Mouse (Mus musculus): Measurements from ENCODE around the gene Slc2a13. TPM values are rescaled to one million over a fixed set of nuclear protein-coding genes. Genes with fewer than 3 reads are reported as not detected.

Gene Slc2a13
- polyA plus RNA-seq, 1 experiment from 2014 or later = 0.75 TPM

DNA sequence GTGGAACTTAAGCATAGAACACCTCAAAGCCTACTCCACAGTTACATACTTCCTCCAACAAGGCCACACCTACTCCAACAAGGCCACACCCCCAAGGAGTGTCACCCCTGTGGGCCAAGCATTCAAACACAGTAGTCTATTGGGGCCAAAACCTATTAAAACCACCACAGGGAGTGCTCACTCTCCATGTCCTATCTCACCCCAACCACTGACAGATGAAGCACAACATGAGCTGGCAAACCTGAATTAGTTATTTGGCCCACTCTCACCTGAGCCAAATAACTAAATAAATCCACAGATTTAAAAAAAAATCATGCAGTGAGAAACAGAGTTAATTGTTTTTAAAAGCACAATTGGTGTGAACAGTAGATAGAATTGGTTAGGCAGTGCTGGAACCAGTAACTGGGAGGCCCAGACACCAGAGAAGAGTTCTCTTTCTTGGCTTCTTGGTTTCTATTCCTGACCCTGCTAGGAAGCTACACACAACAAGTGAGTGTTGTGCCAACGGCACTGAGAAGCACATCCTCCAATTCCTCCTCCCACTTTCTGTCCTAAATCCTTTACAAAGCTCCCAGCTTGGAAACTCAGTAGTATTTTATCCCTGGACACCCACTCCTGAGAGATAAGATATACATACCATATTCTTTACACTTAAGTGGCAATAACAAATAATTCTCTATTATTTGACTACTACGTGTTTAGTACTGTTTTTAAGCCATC is 99.2 kb downstream of the Slc2a13 start:
- 81% methylated on average over 2 of the region's 2 CpGs for WGBS

DNA sequence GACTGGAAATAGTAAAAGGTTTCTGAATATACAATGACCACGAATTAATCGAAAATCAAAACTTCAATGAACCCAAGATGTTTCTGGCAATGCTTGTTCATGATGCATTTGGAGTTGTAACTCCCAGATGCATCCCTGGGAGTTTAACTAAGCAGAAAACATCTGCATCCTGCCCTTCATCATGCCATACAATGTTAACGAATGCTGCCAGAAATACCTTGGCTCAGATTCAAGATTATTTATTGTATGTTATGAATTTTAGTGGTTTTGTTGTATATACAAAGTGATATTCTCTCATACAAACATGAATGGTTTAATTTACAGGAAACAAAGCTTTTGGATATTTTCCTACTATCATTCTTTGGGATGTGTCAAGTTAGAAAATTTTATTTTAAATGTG is 107.7 kb downstream of the Slc2a13 start:
- WGBS = 66% methylated on average over 3 of the region's 3 CpGs
- no peaks in the 10 kb centered on the region for H3K9me3 ChIP-seq (ENCODE audit: control insufficient read depth, low read length)
- H3K4me2 ChIP-seq (ENCODE audit: low read depth, low read length) = no peak overlapping the region
- no peaks in the 10 kb centered on the region for H3K27me3 ChIP-seq (replicated peaks; ENCODE audit: control insufficient read depth, insufficient read depth, low read length)
- no peaks in the 10 kb centered on the region for H3K4me1 ChIP-seq (ENCODE audit: control insufficient read depth, insufficient read depth, low read length)
- no peak overlapping the region for H3K27ac ChIP-seq (ENCODE audit: low read length)
- H3K4me3 ChIP-seq (ENCODE audit: low read length) = no peak overlapping the region
- no peaks in the 10 kb centered on the region for H3K36me3 ChIP-seq (ENCODE audit: control insufficient read depth, insufficient read depth, low read length)
- no peak for ATAC-seq
- no peak overlapping the region for H3K9ac ChIP-seq (ENCODE audit: low read depth, low read length)

More for the DNA sequence above, 99.2 kb downstream of the Slc2a13 start:
- Histone ChIP-seq H3K4me1 (ENCODE audit: control insufficient read depth, insufficient read depth, low read length) (no peaks in the 10 kb centered on the region), H3K27me3 (replicated peaks; ENCODE audit: control insufficient read depth, insufficient read depth, low read length) (no peaks in the 10 kb centered on the region), H3K9ac (ENCODE audit: low read depth, low read length) (no peak overlapping the region), H3K27ac (ENCODE audit: low read length) (no peak overlapping the region), H3K4me2 (ENCODE audit: low read depth, low read length) (no peak overlapping the region), H3K36me3 (ENCODE audit: control insufficient read depth, insufficient read depth, low read length) (no peaks in the 10 kb centered on the region), H3K4me3 (ENCODE audit: low read length) (no peak overlapping the region), H3K9me3 (ENCODE audit: control insufficient read depth, low read length) (peaks cover 4% of the 10 kb centered on the region; the same call in 1 of the 2 replicates)
- ATAC-seq = no peak

DNA sequence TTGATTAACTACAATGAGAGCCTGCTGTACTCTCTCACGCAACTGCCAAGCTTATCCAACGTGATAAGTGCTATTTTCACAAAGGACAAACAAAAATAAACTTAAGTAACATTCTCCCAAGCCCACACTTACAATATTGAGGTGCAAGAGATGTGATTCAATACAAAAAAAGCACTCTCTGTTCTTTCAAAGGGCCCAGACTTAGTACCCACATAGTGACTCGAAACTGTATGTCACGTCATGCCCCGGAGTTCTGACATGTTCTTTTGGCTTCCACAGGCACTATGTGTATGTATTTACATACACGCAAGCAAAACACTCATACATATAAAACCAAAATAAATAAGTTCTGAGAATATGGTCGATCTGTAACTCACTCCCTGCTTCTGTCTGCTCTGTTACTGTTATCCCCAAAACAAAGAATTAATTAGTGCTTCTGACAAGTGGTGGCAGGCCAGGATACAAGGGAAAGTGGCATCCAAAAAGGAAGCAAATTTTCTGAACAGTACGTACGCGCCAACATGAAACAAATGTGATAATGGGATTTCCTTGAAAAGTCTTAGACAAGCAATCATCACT is 109.1 kb downstream of the Slc2a13 start:
- no peaks in the 10 kb centered on the region for H3K9me3 ChIP-seq (ENCODE audit: control insufficient read depth, low read length)
- H3K4me1 ChIP-seq (ENCODE audit: control insufficient read depth, insufficient read depth, low read length) = no peaks in the 10 kb centered on the region
- WGBS = 89% methylated on average over 10 of the region's 10 CpGs
- no peak overlapping the region for H3K4me2 ChIP-seq (ENCODE audit: low read depth, low read length)
- no peak overlapping the region for H3K4me3 ChIP-seq (ENCODE audit: low read length)
- ATAC-seq = no peak
- H3K27ac ChIP-seq (ENCODE audit: low read length) = no peak overlapping the region
- no peaks in the 10 kb centered on the region for H3K36me3 ChIP-seq (ENCODE audit: control insufficient read depth, insufficient read depth, low read length)
- H3K9ac ChIP-seq (ENCODE audit: low read depth, low read length) = no peak overlapping the region
- H3K27me3 ChIP-seq (replicated peaks; ENCODE audit: control insufficient read depth, insufficient read depth, low read length) = no peaks in the 10 kb centered on the region

DNA sequence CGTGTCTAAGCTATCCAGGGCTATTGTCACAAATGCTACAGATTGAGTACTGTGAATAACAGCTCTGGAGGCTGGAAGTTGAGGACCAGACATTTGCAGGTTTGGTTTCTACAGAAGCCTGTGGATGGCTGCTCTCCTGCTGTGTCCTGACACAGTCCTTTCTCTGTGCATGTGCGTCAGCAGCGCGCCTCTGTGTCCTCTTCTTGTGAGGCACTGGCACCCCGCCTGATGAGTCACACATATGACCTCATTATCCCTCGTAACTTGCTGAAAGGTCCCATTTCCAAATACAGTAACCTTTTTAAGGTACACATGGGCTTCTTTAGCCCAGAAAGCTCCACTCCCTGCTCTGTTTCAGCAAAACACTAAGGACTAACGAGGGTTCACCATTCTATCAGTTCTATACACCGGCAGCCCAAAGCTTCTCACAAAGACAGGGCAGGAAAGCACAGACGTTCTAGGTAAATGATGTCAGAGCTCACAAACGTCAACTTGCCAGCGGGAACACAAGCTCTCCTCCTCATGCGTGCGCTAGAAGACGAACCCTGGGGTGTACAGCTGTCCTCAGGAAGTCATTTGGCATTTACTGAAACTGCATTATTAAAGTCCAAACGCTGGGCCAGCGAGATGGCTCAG is 109.9 kb downstream of the Slc2a13 start:
- no peak overlapping the region for H3K4me3 ChIP-seq (ENCODE audit: low read length)
- no peaks in the 10 kb centered on the region for H3K4me1 ChIP-seq (ENCODE audit: control insufficient read depth, insufficient read depth, low read length)
- H3K4me2 ChIP-seq (ENCODE audit: low read depth, low read length) = no peak overlapping the region
- WGBS = 73% methylated on average over 16 of the region's 16 CpGs
- no peaks in the 10 kb centered on the region for H3K36me3 ChIP-seq (ENCODE audit: control insufficient read depth, insufficient read depth, low read length)
- H3K27me3 ChIP-seq (replicated peaks; ENCODE audit: control insufficient read depth, insufficient read depth, low read length) = no peaks in the 10 kb centered on the region
- no peak overlapping the region for H3K9ac ChIP-seq (ENCODE audit: low read depth, low read length)
- no peaks in the 10 kb centered on the region for H3K9me3 ChIP-seq (ENCODE audit: control insufficient read depth, low read length)
- no peak overlapping the region for H3K27ac ChIP-seq (ENCODE audit: low read length)
- no peak for ATAC-seq

DNA sequence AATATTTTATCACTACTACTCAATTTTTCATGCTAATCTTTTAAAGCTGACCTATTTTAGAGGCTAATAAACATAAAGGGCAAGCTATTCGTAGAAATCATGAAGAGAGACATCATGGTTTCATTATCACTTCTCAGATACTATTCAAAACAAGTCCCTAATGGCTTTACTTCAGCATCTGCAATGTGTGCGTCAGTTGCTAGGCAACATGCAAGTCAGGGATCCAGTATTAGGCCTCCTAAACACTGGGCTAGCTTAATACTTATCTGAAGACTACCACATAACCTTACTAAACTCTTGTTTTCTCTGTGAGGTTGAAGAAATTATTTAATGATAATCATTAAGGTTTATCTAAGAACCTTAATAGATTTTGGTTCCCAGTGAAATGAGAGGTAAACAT is 111.1 kb downstream of the Slc2a13 start:
- H3K27me3 ChIP-seq (replicated peaks; ENCODE audit: control insufficient read depth, insufficient read depth, low read length) = no peaks in the 10 kb centered on the region
- no peaks in the 10 kb centered on the region for H3K4me1 ChIP-seq (ENCODE audit: control insufficient read depth, insufficient read depth, low read length)
- no peak overlapping the region for H3K4me3 ChIP-seq (ENCODE audit: low read length)
- H3K9ac ChIP-seq (ENCODE audit: low read depth, low read length) = no peak overlapping the region
- H3K36me3 ChIP-seq (ENCODE audit: control insufficient read depth, insufficient read depth, low read length) = no peaks in the 10 kb centered on the region
- no peak overlapping the region for H3K27ac ChIP-seq (ENCODE audit: low read length)
- WGBS = 58% methylated on average over 2 of the region's 2 CpGs
- no peak for ATAC-seq
- no peaks in the 10 kb centered on the region for H3K9me3 ChIP-seq (ENCODE audit: control insufficient read depth, low read length)
- no peak overlapping the region for H3K4me2 ChIP-seq (ENCODE audit: low read depth, low read length)

DNA sequence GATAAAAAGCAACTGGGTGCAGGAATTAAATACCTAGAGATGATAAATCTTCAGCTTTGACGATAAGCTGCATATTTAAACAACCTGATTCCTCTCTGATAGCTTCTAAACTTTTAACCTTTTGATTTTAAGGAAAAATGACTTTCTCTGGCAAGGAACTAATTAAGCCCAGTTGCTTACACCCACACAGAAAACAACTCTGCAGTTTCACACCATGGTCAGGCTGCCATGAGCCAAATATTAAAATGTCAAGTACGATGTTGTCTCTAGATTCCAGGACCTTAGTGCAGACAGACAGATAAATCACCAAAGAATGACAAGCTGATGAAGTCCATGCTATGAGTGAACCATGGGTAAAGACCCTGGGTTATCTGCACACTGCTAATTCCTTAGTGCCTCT is 115.9 kb downstream of the Slc2a13 start:
- 51% methylated on average over 2 of the region's 2 CpGs for WGBS
- ATAC-seq = no peak
- Histone ChIP-seq H3K4me1 (ENCODE audit: control insufficient read depth, insufficient read depth, low read length) (no peaks in the 10 kb centered on the region), H3K27me3 (replicated peaks; ENCODE audit: control insufficient read depth, insufficient read depth, low read length) (no peaks in the 10 kb centered on the region), H3K9me3 (ENCODE audit: control insufficient read depth, low read length) (no peaks in the 10 kb centered on the region), H3K36me3 (ENCODE audit: control insufficient read depth, insufficient read depth, low read length) (no peaks in the 10 kb centered on the region), H3K4me2 (ENCODE audit: low read depth, low read length) (no peak overlapping the region), H3K27ac (ENCODE audit: low read length) (no peak overlapping the region), H3K9ac (ENCODE audit: low read depth, low read length) (no peak overlapping the region), H3K4me3 (ENCODE audit: low read length) (no peak overlapping the region)

DNA sequence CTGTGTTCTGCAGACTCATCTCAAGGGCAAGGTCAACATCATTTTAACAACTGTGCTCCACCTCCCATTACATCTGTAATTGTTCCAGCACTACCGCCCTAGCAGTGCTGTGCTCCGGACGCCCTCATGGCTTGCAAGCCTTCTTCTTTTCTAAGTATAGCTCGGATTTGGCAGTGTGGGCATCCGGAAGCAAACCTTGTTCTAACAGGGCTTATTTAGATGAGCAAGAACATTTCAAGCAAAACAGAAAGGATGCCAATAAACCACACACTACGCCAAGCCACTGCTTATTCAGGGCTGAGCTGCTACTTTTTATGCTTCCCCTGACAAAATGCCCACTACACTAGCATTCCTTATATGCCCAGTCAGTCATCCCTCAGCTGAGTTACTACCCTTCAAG is 127.7 kb downstream of the Slc2a13 start:
- ATAC-seq = no peak
- Histone ChIP-seq H3K9ac (ENCODE audit: low read depth, low read length) (no peak overlapping the region), H3K4me3 (ENCODE audit: low read length) (no peak overlapping the region), H3K9me3 (ENCODE audit: control insufficient read depth, low read length) (no peaks in the 10 kb centered on the region), H3K27me3 (replicated peaks; ENCODE audit: control insufficient read depth, insufficient read depth, low read length) (no peaks in the 10 kb centered on the region), H3K4me2 (ENCODE audit: low read depth, low read length) (no peak overlapping the region), H3K27ac (ENCODE audit: low read length) (no peak overlapping the region), H3K36me3 (ENCODE audit: control insufficient read depth, insufficient read depth, low read length) (no peaks in the 10 kb centered on the region), H3K4me1 (ENCODE audit: control insufficient read depth, insufficient read depth, low read length) (no peaks in the 10 kb centered on the region)
- WGBS = 77% methylated on average over 6 of the region's 6 CpGs

DNA sequence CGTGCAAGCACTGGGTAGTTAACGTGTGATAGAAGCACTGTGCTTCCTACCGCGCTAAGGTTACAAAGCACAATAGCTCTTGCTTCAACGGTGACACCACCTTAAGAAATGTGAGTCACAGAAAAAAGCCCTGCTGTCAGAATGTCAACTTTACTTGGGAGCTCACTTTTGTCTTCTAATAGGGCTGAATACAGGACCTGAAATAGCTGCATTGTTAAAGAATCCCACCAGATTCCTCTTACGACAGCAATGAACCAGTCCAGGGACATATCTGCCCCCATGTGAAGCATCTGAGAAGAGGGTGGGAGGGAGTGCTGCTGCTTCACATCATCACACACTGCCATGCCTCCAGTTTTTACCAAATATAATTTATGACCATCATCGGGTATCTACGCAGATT is 129.6 kb downstream of the Slc2a13 start:
- H3K27me3 ChIP-seq (replicated peaks; ENCODE audit: control insufficient read depth, insufficient read depth, low read length) = no peaks in the 10 kb centered on the region

DNA sequence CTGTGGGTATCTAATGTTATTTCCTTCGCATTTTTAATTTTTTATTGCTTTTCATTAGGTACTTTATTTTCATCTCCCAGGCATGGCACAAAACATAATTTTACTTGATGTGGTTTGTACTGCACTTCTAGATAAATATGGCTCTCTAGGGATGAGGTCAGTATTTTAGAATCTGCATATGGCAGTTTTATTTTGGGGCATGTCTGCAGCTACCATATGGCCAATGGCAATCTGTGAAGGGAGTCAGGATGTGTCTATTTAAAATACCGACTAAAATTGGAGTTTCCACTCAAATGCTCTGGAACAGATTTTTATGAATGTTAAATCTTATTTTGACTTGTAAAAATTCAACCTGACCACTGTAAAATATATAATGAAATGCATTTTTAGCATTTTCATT is 133.2 kb downstream of the Slc2a13 start:
- Histone ChIP-seq H3K27me3 (replicated peaks; ENCODE audit: control insufficient read depth, insufficient read depth, low read length) (no peaks in the 10 kb centered on the region), H3K4me1 (ENCODE audit: control insufficient read depth, insufficient read depth, low read length) (no peaks in the 10 kb centered on the region), H3K27ac (ENCODE audit: low read length) (no peak overlapping the region), H3K4me3 (ENCODE audit: low read length) (no peak overlapping the region), H3K9me3 (ENCODE audit: control insufficient read depth, low read length) (no peaks in the 10 kb centered on the region), H3K9ac (ENCODE audit: low read depth, low read length) (no peak overlapping the region), H3K4me2 (ENCODE audit: low read depth, low read length) (no peak overlapping the region), H3K36me3 (ENCODE audit: control insufficient read depth, insufficient read depth, low read length) (no peaks in the 10 kb centered on the region)
- whole genome bisulfite sequencing = 79% methylated on average over 2 of the region's 2 CpGs
- ATAC-seq = no peak

More for the DNA sequence above, 129.6 kb downstream of the Slc2a13 start:
- Histone ChIP-seq H3K36me3 (ENCODE audit: control insufficient read depth, insufficient read depth, low read length) (no peaks in the 10 kb centered on the region), H3K9me3 (ENCODE audit: control insufficient read depth, low read length) (no peaks in the 10 kb centered on the region), H3K4me3 (ENCODE audit: low read length) (no peak overlapping the region), H3K9ac (ENCODE audit: low read depth, low read length) (no peak overlapping the region), H3K4me1 (ENCODE audit: control insufficient read depth, insufficient read depth, low read length) (no peaks in the 10 kb centered on the region), H3K27ac (ENCODE audit: low read length) (no peak overlapping the region), H3K4me2 (ENCODE audit: low read depth, low read length) (no peak overlapping the region)
- WGBS = 84% methylated on average over 8 of the region's 8 CpGs
- no peak for ATAC-seq
